Mouse (Mus musculus) urinary bladder, postnatal 36 days (tissue): Measurements from ENCODE around the gene Fhit.

Experiments
- DNase-seq, 2 experiments: peaks; one replicate each; pipeline ENCODE4 v3.0.0; 2022; ENCODE audit warnings: low spot score in 2 of 2, mixed read lengths in 1 of 2

The Fhit gene

GRCm38 (mm10) chr14:10514026-10514425, 647.8 kb downstream of the Fhit start:
- DNase-seq = no peak

- no peak for DNase-seq
Measured at GRCm38 (mm10) chr14:10509252-10509651, 652.6 kb downstream of the Fhit start.

GRCm38 (mm10) chr14:10507560-10507959, 654.3 kb downstream of the Fhit start:
- DNase-seq = no peak

GRCm38 (mm10) chr14:10485798-10486197, 676.0 kb downstream of the Fhit start:
- DNase-seq = no peak

GRCm38 (mm10) chr14:10482851-10483613, 678.8 kb downstream of the Fhit start:
- no peak for DNase-seq

- DNase-seq = no peak
Measured at GRCm38 (mm10) chr14:10481370-10481769, 680.5 kb downstream of the Fhit start.

GRCm38 (mm10) chr14:10480681-10481080, 681.2 kb downstream of the Fhit start:
- no peak for DNase-seq

GRCm38 (mm10) chr14:10453001-10453861, 708.6 kb downstream of the Fhit start:
- peak; percentile 11 to 23 for DNase-seq

GRCm38 (mm10) chr14:10452234-10452633, 709.6 kb downstream of the Fhit start:
- DNase-seq = no peak

GRCm38 (mm10) chr14:10445360-10445759, 716.5 kb downstream of the Fhit start:
- DNase-seq = no peak

GRCm38 (mm10) chr14:10439007-10439749, 722.7 kb downstream of the Fhit start:
- DNase-seq = no peak

- DNase-seq = no peak
Measured at GRCm38 (mm10) chr14:10436193-10436592, 725.6 kb downstream of the Fhit start.

- no peak for DNase-seq
Measured at GRCm38 (mm10) chr14:10432502-10432901, 729.3 kb downstream of the Fhit start.

- no peak for DNase-seq
Measured at GRCm38 (mm10) chr14:10430396-10431000, 731.3 kb downstream of the Fhit start.

- no peak for DNase-seq
Measured at GRCm38 (mm10) chr14:10423499-10423898, 738.3 kb downstream of the Fhit start.

- no peak for DNase-seq
Measured at GRCm38 (mm10) chr14:10422261-10422660, 739.6 kb downstream of the Fhit start.

- DNase-seq = no peak
Measured at GRCm38 (mm10) chr14:10415068-10415467, 746.8 kb downstream of the Fhit start.

GRCm38 (mm10) chr14:10409306-10409962, 752.4 kb downstream of the Fhit start:
- no peak for DNase-seq

GRCm38 (mm10) chr14:10405346-10405745, 756.5 kb downstream of the Fhit start:
- no peak for DNase-seq

- no peak for DNase-seq
Measured at GRCm38 (mm10) chr14:10367783-10368680, 793.8 kb downstream of the Fhit start.
